Mouse (Mus musculus): ENCODE data around the gene Tmem37. TPM values are rescaled to one million over a fixed set of nuclear protein-coding genes. Genes with fewer than 3 reads are reported as not detected.

Gene Tmem37
- total RNA-seq, 2 experiments from 2014 or later: 8.3 to 26.7 TPM

DNA sequence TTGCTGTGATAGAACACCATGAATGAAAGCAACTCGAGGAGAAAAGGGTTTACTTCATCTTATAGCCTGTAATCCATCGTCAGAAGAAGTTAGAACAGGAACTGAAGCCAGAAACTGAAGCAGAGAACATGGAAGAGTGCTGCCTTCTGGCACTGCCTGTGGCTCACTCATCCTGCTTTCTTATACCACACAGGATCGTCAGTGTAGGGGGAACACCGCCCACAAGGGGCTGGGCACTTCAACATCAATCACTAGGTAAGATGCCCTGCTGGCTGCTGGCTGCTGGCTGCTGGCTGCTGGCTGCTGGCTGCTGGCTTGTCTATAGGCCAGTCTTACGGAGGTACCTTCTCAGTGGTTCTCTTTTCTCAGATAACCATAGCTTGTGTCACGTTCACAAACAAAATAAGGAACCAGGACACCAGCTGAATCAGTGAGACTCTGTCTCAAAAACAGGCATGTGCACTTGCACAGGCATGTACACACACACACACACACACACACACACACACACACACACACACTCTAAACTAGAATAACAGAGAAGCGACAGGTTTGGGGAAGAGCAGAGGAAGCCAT, 53.5 kb downstream of the Tmem37 start:
- no peak for DNase-seq (ENCODE audit: low spot score in 2 of 2)

DNA sequence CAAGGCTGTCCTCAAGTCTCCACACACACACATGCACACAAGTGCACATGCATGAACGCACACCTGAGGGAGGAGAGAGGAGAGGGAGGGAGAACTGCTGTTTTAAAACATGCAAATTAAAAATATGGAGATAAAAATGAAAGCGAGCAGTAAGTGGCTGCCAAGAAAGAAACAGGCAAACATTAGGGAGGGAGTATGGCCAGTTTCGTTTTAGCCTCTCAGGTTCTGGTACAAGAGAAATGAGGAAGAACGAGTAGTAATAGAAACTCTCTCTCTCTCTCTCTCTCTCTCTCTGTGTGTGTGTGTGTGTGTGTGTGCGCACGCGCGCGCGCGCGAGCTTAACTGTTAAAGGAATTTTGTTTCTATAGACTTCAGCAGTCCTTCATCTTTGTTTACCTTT, 54.4 kb downstream of the Tmem37 start:
- no peak for DNase-seq (ENCODE audit: low spot score in 2 of 2)

DNA sequence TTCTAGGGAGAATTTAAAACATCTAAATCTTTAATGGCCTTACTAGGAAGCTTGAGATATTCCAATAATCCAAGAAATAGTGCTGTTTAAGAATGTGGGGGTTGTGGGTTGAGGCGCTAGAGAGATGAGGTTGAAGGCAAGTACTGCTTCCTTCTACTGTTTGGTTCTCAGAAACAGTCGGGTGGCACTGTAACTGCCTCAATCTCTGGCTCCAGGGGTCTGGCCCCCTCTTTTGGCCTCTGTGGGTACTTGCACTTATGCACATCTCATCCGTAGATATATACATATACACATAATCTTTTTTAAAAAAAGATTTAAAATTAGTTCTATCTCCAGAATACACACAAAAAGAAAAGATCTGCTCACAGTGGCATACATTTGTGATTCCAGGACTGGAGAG, 55.0 kb downstream of the Tmem37 start:
- no peak for DNase-seq (ENCODE audit: low spot score in 2 of 2)

Other genes starting within 250 kb of the Tmem37 start
- gene Ptpn4, start 236.5 kb downstream of the Tmem37 start, total RNA-seq (2021): 10 to 100 TPM; 23.7 to 31.1 TPM
- gene Tmem177, start 160.9 kb downstream of the Tmem37 start, total RNA-seq (2021): 1 to 10 TPM; 6.6 to 8.2 TPM
- gene Cfap221, start 76.8 kb downstream of the Tmem37 start, total RNA-seq (2021): not detected
- gene Sctr, start 67.2 kb downstream of the Tmem37 start, total RNA-seq (2021): 1 to 10 TPM; 7.3 to 9.5 TPM
- gene Dbi, start 47.0 kb upstream of the Tmem37 start, total RNA-seq (2021): 1,000 to 10,000 TPM; 1,010 to 2,386 TPM
- 10 to 100 TPM in 1 of 2 experiments, 1 to 10 TPM in 1; 8.6 to 10.5 TPM for gene 3110009E18Rik, start 47.1 kb upstream of the Tmem37 start, total RNA-seq (2021)
- 10 to 100 TPM; 21.7 to 27.8 TPM for gene Steap3, start 198.6 kb upstream of the Tmem37 start, total RNA-seq (2021)

All from adrenal gland, adult 18-20 months (tissue).